Mouse (Mus musculus): Measurements from ENCODE around the gene Thoc6.

DNA sequence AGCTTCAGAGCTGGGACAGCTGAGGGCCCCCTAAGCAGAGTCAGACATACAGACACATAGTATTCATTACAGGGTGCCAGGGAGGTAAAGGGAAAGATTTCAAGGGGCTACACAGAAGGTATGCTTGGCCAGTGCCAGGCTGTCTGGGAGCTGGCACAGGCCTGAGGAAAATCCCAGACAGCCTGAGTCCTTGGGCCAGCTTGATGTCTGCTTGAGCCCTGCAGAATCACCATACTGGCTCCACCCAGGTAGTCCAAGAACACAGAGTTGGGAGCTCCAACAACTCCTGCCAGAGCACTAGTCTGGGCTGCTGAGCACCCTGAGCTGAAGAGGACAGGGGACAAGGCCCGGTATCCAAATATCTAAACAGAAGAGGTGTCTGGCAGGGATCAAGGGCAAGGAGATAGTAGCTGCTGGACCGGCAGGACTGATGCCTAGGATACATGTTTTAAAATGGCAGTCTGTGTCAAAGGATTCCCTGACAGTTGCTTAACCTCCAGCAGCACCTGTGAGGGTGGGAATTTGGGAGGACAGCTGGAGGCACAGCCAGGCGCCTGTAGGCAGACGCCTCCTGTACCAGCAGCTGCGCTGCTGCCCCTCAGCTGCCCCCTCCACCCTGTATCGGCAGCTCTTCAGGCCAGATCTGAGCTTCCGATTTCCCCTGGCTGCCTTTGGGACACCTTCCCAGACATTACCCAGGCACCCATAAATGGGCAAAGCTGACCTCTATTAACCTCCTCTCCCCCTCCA lies 48.9 kb upstream of the Thoc6 start, which contains the start of gene 1520401A03Rik:
- TF ChIP-seq CTCF (IDR thresholded peaks at IDR 0.05), result no peak
- TF ChIP-seq EP300 (IDR thresholded peaks at IDR 0.05; ENCODE audit: insufficient read depth, low read depth, low read length), result no peak

Data from heart, adult 2 months (tissue).